Mouse (Mus musculus) brain, embryonic 14.5 days (tissue): ENCODE data around the gene Trem1. TPM values are rescaled to one million over a fixed set of nuclear protein-coding genes. Genes with fewer than 3 reads are reported as not detected.

Source experiments
- DNase-seq: peaks from one replicate; pipeline ENCODE4 v3.0.0-alpha.2; 2011; ENCODE audit warnings: low read depth
- CTCF ChIP-seq: fragments of 200-500 bp; IDR thresholded peaks from 2 replicates; pipeline ENCODE4 v1.5.1; 2012; ENCODE audit warnings: inconsistent platforms, mild to moderate bottlenecking, moderate library complexity, borderline replicate concordance; ENCODE audit not compliant: insufficient read depth, insufficient read length; ENCODE audit errors: extremely low read depth
- POLR2A ChIP-seq: fragments of 200-500 bp; IDR thresholded peaks from 2 replicates; pipeline ENCODE4 v1.6.1; 2012; ENCODE audit warnings: mild to moderate bottlenecking, inconsistent platforms, borderline replicate concordance; ENCODE audit not compliant: poor library complexity, insufficient read depth, insufficient read length, severe bottlenecking; ENCODE audit errors: extremely low read depth
- polyA plus RNA-seq: library from polyadenylated mRNA; depleted of rRNA; stranded (reverse); fragments of >200 nt; gene quantifications from 2 replicates; pipeline ENCODE4 v1.2.3, GENCODE M21; 2012; rRNA removed

The Trem1 gene
- polyA plus RNA-seq: not detected in 2 replicates

DNA sequence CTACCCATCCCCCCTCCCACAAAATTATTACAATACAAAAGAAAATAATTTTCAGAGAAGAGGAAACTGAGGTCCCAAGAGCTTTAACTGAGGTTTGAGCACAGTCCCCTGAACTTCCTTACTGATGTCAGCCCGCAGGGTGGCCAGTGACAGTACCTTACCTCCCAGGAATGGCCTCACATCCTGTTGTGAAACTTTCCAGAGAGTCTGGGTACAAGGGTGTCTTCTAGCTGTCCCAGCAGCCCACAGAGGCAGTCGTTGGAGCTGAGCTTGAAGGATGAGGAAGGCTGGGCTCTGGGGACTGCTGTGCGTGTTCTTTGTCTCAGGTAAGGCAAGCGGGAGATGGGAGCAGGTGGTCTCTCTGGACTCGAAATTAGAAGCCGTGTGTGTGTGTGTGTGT is at the start of gene Trem1:
Gene Trem1, plus strand, starts transcription at position 251 of the 400 bp plus-strand sequence.
- TF ChIP-seq CTCF (no peak), POLR2A (no peak)
- DNase-seq: no peak

DNA sequence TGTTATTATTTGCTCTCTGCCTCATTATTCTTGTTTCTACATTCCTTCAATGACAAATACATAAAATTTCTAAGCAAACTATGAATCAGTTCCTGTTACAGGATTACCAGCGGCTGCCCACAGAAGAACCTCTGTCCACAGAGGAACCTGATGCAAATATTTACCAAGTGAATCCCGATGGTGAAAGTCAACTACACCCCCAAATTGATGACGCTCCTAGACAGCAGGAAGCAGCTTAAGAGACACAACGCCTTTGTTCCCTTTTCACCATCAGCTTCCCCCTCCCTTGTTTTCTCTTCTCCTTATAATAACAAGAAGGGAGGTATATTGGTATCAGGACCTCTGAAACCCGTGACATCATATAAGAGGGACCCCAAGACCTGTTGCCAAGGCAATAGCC is 47.3 kb upstream of the Trem1 start:
- no peak for DNase-seq
- no peak for TF ChIP-seq POLR2A
- TF ChIP-seq CTCF: no peak

DNA sequence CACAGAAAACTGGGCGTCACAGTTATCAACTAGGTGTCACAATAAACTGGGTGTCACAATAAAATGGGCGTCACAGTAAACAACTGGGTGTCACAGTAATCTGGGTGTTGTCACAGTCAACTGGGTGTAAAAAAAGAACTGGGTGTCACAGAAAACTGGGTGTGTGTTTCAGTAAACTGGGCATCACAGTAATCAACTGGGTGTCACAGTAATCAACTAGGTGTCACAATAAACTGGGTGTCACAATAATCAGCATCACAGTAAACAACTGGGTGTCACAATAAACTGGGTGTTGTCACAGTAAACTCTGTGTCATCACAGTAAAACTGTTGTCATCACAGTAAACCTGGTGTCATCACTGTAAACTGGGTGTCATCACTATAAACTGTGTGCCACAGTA is 40.2 kb upstream of the Trem1 start:
- no peak for DNase-seq
- TF ChIP-seq CTCF (no peak), POLR2A (no peak)

DNA sequence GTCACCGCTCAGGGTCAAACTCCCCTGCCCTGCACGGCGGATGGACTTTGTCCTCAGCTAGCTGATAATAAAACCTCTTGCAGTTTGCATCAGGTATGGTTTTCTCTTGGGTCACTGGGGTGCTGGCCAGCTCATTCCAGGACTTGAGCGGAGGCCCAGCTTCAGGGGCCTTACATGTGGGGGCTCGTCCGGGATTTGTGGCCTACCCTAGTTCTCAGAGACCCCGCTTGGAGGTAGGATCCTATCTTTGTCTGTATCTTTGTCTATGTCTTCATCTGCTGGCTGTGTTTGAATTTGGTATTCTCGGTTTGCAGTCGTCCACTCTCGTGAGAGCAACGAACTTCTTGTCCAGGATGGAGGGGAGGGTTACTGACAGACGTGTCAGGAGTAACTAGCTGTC is 29.5 kb upstream of the Trem1 start:
- no peak for DNase-seq
- TF ChIP-seq POLR2A: no peak
- no peak for TF ChIP-seq CTCF

DNA sequence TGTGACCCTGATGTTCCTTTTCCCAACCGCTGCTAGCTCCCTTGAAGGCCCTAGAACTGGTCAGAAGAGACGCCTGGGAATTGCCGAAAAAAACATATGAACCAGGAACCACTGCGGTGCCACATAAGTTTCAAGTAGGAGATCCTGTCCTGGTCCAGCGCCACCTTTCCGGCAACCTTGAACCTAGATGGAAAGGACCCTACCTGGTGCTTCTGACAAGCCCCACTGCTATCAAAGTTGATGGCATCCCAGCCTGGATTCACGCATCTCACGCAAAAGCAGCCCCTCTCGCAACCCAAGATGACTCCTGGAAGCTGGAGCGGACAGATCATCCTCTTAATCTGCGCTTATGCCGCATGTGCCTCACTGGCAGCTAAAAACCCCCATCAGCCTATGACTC is 20.0 kb upstream of the Trem1 start:
- DNase-seq: no peak
- TF ChIP-seq POLR2A (no peak), CTCF (no peak)

DNA sequence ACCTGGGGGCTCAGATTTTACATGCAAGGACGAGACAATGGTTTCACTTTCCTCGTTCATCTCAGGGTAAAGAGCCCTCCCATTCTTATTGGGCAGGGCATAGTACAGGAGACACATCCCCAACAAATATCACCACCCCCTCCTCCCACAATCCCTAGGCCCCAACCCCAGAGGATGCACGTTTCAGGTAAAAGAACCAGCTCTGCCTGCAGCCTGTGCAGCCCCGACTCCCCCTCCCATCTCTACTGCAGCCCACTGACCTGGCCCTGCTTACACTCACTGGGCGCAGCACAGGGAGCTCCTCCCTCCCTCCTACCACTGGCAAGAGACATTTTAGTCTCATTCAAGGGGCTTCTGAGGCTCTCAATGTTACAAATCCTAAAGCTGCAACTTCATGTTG is 19.1 kb upstream of the Trem1 start:
- no peak for DNase-seq
- TF ChIP-seq POLR2A (no peak), CTCF (no peak)

DNA sequence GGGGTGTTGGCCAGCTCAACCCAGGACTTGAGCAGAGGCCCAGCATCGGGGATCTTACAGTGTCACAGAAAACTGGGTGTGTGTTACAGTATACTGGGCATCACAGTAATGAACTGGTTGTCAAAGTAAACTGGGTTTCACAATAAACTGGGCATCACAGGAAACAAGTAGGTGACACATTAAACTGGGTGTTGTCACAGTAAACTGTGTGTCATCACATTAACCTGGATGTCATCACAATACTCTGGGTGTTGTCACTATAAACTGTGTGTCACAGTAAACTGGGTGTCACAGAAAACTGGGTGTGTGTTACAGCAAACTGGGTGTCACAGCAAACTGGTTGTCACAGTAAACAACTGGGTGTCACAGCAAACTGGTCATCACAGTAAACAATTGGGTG is 17.1 kb upstream of the Trem1 start:
- TF ChIP-seq CTCF: no peak
- TF ChIP-seq POLR2A: no peak
- no peak for DNase-seq

DNA sequence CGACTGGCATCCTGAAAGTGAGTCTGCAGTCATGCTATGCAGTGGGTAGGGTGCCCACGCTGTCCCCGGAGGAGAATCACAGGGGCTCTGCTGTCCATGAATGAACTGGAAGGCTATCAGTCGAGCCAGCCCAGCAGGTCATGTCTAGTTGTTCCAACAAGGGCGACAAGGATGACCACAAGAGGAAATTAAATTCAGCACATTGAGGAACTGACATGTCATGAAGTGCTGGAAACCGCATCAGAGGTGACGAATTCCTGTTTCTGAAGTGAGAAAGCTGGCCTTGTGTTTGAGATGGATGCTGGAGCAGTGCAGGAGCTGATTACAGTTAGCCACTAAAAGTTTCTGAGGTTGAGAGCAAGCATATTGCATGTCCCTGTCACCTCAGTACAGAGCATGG is 1.9 kb upstream of the Trem1 start:
- no peak for DNase-seq
- no peak for TF ChIP-seq CTCF
- no peak for TF ChIP-seq POLR2A

DNA sequence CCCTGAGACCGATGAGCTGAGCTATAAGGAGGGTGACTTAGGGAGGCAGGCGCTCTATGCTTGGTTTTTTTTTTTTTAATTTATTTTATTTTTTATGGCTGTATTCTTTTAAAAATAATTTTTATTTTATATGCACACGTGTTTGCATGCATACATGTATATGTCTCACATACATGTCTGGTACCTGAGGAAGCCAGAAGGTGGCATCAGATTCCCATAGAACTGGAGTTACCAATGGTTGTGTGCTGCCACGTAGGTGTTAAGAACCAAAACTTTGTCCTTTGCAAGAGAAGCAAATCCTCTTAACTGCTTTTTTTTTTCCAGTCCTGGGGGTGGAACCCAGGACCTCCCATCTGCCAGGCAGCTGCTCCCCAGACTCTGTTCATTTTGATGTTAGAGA is 1.2 kb downstream of the Trem1 start:
- TF ChIP-seq CTCF: no peak

DNA sequence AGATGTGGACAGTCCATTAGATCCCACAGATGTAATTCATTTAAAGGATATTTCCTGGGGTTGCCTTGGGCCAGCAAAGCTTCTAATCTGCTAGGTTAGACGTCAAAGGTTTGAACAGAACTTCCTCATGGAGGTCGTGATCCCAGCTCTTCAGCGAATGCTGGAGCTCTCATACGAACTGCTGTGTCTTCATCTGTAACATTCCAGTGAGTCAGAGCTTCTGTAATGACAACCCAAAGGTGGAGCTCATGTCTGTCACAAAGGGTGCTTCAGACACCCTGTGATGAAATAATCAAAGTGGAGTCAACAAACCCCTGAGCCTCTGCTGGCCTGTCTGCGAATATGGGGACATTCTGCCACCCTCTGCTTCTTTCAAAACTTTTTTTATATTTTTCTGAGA is 2.0 kb downstream of the Trem1 start:
- TF ChIP-seq POLR2A (no peak), CTCF (no peak)
- DNase-seq: no peak

More for the DNA sequence above, 1.2 kb downstream of the Trem1 start:
- no peak for DNase-seq

DNA sequence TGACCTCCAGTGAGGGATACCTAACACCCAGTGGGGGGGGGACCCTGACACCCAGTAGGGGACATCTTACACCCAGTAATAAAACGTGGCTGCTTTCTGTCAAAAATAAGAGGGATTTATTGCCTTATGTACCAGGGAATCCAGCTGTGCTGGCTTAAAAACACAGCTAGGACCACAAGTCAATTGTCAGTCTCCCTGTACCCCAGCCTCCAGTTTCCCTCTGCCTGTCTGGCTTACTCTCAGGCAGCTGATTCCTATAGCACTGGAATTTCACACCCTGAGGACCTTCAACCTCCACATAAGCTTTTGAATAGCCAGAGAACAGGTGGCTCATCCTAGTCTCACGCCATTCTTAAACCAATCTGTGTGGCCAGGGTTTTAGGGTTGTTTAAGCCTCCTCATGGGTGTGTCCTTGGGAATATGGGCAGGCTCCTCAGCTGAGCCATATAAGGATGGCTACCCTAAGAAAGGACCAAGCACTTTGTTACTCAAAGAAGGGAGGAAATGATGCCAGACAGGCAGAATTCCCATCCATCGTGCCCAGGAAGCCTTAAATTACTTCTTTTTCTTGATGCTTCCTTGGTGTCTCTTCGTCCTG is 3.3 kb downstream of the Trem1 start:
- DNase-seq: no peak
- TF ChIP-seq CTCF: no peak
- no peak for TF ChIP-seq POLR2A

DNA sequence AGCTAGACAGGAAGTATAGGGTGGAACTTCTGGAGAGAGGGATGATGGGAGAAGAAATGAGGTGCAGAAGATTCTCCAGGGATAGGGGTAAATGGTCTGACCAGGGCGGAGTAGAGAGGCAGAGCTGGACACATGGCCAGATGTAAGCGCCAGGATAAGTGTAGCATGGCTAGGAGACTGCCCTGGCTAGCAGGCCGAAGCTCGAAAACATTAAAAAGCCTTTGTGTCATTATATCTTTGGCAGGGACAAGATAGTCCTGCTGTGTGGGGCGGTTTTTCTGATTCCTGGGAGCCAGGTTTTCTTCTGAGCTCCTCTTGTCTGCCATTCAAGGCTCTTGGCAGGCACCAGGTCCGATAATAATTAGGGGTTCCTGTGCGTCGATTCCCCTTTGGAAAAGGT is 5.1 kb downstream of the Trem1 start:
- TF ChIP-seq CTCF: no peak
- DNase-seq: no peak

DNA sequence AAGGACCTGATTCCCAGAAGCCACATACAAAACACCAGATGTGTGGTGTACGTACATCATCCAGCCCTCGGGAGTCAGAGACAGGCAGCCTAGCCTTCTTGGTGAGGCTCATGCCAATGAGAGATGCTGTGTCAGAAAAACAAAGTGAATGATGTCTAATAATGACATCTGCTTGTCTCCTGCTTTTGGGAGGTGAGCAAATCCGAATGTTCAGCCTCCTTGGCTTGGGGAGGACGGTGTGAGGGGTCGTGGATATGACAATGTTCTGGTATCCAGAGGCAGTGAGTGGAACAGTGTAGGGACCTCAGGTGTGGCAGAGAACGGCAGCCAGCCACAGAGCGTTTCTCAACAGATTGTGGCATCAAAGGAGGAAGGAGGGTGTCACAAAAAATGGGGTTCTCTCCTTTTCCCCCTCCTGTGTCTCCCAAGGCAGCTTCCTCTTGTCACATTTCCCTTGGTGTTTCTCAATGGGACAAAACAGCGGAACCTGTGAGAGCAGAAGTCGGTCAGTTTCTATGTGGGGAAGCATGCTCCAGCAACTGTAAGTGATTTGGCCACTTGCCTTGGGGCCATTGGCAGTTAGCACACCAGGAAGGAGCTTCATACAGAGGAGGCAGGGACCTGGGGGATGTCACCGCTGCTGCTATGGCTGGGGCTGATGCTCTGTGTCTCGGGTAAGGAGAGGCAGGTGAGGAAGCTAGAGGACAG is 14.8 kb downstream of the Trem1 start, which contains the start of gene Trem3:
Gene Trem3, plus strand, starts transcription at position 557 of the 708 bp plus-strand sequence.
- no peak for DNase-seq
- TF ChIP-seq CTCF (no peak), POLR2A (no peak)

DNA sequence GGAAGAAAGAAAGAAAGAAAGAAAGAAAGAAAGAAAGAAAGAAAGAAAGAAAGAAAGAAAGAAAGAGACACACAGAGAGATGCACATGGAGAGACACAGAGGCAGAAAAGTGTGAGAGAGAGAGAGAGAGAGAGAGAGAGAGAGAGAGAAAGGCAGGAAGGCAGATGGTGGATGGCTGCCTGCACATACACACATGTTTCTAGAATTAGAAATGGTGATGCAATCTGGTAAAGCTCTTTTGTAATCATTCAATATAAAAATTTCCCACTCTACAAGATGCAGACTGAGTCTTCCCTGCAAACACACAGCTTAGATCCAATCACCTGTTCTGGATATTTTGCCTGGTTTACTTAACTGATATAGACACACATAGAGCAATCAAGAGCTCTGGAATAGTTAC is 16.5 kb downstream of the Trem1 start:
- no peak for TF ChIP-seq CTCF
- TF ChIP-seq POLR2A: no peak
- no peak for DNase-seq
